Mouse (Mus musculus) ES-Bruce4 (cell line): ENCODE results near the gene Selenon.

Source experiments
- CTCF ChIP-seq: IDR thresholded peaks from one replicate; pipeline ENCODE4 v1.8.1; 2011; ENCODE audit warnings: low read depth, low read length
- EP300 ChIP-seq: IDR thresholded peaks from 2 replicates; pipeline ENCODE4 v1.6.1; 2011; ENCODE audit warnings: low read depth, low read length; ENCODE audit not compliant: insufficient read depth
- POLR2A ChIP-seq: IDR thresholded peaks from one replicate; pipeline ENCODE4 v1.8.1; 2011; ENCODE audit warnings: low read length; ENCODE audit not compliant: insufficient read depth

DNA sequence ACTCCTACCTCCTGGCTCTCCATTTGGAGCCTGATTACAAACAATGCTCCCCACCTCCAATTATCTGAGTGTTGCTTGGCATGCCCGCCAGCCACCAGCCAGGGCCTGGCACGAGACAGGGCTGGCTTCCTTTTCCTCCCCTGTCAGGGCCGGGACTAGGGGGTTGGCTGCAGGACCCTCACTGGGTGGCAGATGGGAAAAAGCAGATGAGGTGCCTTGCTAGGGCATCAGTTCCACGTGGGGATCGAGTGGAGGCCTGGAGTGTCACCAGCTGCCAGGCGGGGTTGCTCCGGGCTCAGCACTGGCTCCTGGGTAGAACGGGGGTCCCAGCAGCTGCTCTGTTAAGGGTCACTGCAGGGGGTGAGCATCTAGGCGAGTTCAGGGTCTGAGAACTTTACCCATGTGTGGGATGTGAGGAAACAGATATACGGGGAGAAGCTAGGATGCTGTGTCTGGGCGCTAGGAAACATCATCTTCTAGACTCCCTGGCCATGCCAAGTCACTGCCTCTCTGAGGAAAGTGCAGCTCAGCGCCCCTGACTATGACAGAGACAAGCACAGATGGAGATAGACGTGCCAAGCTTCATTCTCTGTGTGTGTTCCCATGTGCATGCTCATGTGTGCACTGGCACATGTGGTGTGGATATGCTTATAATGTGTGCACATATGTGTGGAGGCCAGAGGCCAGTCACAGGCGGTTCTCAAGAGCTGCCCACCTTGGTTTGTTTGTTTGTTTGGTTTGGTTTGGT is 18.9 kb upstream of the Selenon start:
- no peak for TF ChIP-seq CTCF
- no peak for TF ChIP-seq POLR2A
- TF ChIP-seq EP300, result no peak
